In genomic region chr16:65472472-65473001, GRCm38 (mm10) we compare ENCODE assay signal across 9 mouse cellular contexts. TPM values are rescaled to one million over a fixed set of nuclear protein-coding genes. Genes with fewer than 3 reads are reported as not detected.
DNase-seq lines count a peak whose midpoint lies in the region; ATAC-seq and TF ChIP-seq lines count a peak whose summit lies in the region.
"Had no signal": no experiment of that assay in that cellular context is flagged by ENCODE, and none has a peak within 500 bp of the region (broad histone marks: within the 10 kb centered on the region; RNA-seq: fewer than 3 reads in every experiment).

No protein-coding gene starts in this region.

- H3K27ac ChIP-seq in limb, embryonic 14.5 days (replicated peaks; ENCODE audit: low read depth, low read length), result no peak overlapping the region
- no peak overlapping the region for H3K27ac ChIP-seq in limb, embryonic 10.5 days
- no peak overlapping the region for H3K27ac ChIP-seq in ES-E14 (ENCODE audit: insufficient read depth, low read depth, low read length, poor library complexity, severe bottlenecking)
- H3K27ac ChIP-seq: limb, embryonic 13.5 days; stomach, embryonic 15.5 days had no signal

- no peak for ATAC-seq in limb, embryonic 14.5 days (ENCODE audit: low FRiP score, low read depth)
- peak; percentile 66 for ATAC-seq in granulocyte monocyte progenitor cell, adult 5-6 weeks (replicated peaks; ENCODE audit: poor library complexity, severe bottlenecking)
- ATAC-seq in megakaryocyte, adult 5-6 weeks (ENCODE audit: poor library complexity, severe bottlenecking), result peak; percentile 71

- no peaks in the 10 kb centered on the region for H3K9me3 ChIP-seq in limb, embryonic 14.5 days (ENCODE audit: control insufficient read depth, low read length)
- 0 out of 2 replicates have a peak, but pooled peaks cover 2% of the 10 kb centered on the region for H3K9me3 ChIP-seq in limb, embryonic 10.5 days (replicated peaks)
- H3K9me3 ChIP-seq in ES-E14 (ENCODE audit: control insufficient read depth, insufficient read depth, low read depth, low read length), result no peaks in the 10 kb centered on the region
- H3K9me3 ChIP-seq: limb, embryonic 13.5 days; stomach, embryonic 15.5 days had no signal

- no peak overlapping the region for H3K4me3 ChIP-seq in limb, embryonic 14.5 days (replicated peaks; ENCODE audit: low read length)
- no peak overlapping the region for H3K4me3 ChIP-seq in limb, embryonic 10.5 days
- no peak overlapping the region for H3K4me3 ChIP-seq in ES-E14 (ENCODE audit: insufficient read depth in 1 of 2, low read depth in 1 of 2, low read length in 2 of 2, poor library complexity in 1 of 2, severe bottlenecking in 1 of 2)
- H3K4me3 ChIP-seq: limb, embryonic 13.5 days; stomach, embryonic 15.5 days had no signal

- no peak for TF ChIP-seq POLR2A in limb, embryonic 14.5 days (IDR thresholded peaks at IDR 0.05; ENCODE audit: borderline replicate concordance, extremely low read depth, insufficient read depth, insufficient read length)

- H3K27me3 ChIP-seq in limb, embryonic 14.5 days (ENCODE audit: control insufficient read depth, insufficient read depth, low read length), result no peaks in the 10 kb centered on the region
- H3K27me3 ChIP-seq in limb, embryonic 10.5 days (ENCODE audit: low read depth, poor library complexity, severe bottlenecking), result peaks cover 7% of the 10 kb centered on the region; the same call in 1 of the 2 replicates
- H3K27me3 ChIP-seq: stomach, embryonic 15.5 days had no signal

- H3K4me2 ChIP-seq in limb, embryonic 14.5 days (replicated peaks; ENCODE audit: low read depth, low read length, severe bottlenecking), result no peak overlapping the region
- H3K4me2 ChIP-seq: limb, embryonic 13.5 days; stomach, embryonic 15.5 days had no signal

- in situ Hi-C loops in ES-E14 (cut with MboI; ENCODE audit: low sequenced_read_pairs in 2 of 2, unreplicated experiment in 2 of 2), result no loop called here

- peaks cover 6% of the 10 kb centered on the region; the same call in 1 of the 2 replicates for H3K4me1 ChIP-seq in limb, embryonic 14.5 days (ENCODE audit: control insufficient read depth, insufficient read depth, low read length)
- peaks cover 22% of the 10 kb centered on the region for H3K4me1 ChIP-seq in limb, embryonic 10.5 days
- H3K4me1 ChIP-seq in ES-E14 (ENCODE audit: control insufficient read depth in 2 of 2, insufficient read depth in 2 of 2, low read length in 2 of 2, poor library complexity in 1 of 2), result no peaks in the 10 kb centered on the region
- H3K4me1 ChIP-seq: stomach, embryonic 15.5 days had no signal

- DNase-seq in limb, embryonic 14.5 days (ENCODE audit: low spot score), result peak; percentile 56
- no peak for DNase-seq in limb, embryonic 10.5 days (ENCODE audit: low spot score)
- peak; percentile 13 for DNase-seq in ES-E14 (ENCODE audit: low read depth, low spot score)
- peak; percentile 34 for DNase-seq in adrenal gland, postnatal 10 days
- DNase-seq in spleen, postnatal 4 days (ENCODE audit: low spot score in 2 of 2), result no peak

- no peak overlapping the region for H3K9ac ChIP-seq in limb, embryonic 14.5 days (ENCODE audit: low read depth, low read length, severe bottlenecking)
- no peak overlapping the region for H3K9ac ChIP-seq in ES-E14 (ENCODE audit: insufficient read depth, low read depth, low read length, poor library complexity, severe bottlenecking)
- H3K9ac ChIP-seq: limb, embryonic 13.5 days; stomach, embryonic 15.5 days had no signal

- no peaks in the 10 kb centered on the region for H3K36me3 ChIP-seq in limb, embryonic 14.5 days (ENCODE audit: control insufficient read depth, insufficient read depth, low read length)
- H3K36me3 ChIP-seq in limb, embryonic 10.5 days, result no peaks in the 10 kb centered on the region
- no peaks in the 10 kb centered on the region for H3K36me3 ChIP-seq in ES-E14 (ENCODE audit: control insufficient read depth, insufficient read depth, low read length, poor library complexity, severe bottlenecking)
- H3K36me3 ChIP-seq: limb, embryonic 13.5 days; stomach, embryonic 15.5 days had no signal

- 19% methylated on average over 5 of the region's 5 CpGs for WGBS in limb, embryonic 14.5 days
- 25% methylated on average over 5 of the region's 5 CpGs for WGBS in limb, embryonic 10.5 days

TF ChIP-seq in ES-E14, 5 proteins besides CTCF, POLR2A, EP300 and RAD21:
- TF ChIP-seq ZNF384 (IDR thresholded peaks at IDR 0.05; ENCODE audit: low read depth, low read length) (no peak), CHD2 (IDR thresholded peaks at IDR 0.05; ENCODE audit: low read depth, low read length) (no peak), ZC3H11A (IDR thresholded peaks at IDR 0.05; ENCODE audit: borderline replicate concordance, low read depth, low read length) (no peak), MAFK (IDR thresholded peaks at IDR 0.05; ENCODE audit: insufficient read depth, low read depth, low read length) (no peak)

RNA-seq across cellular contexts. Expression of gene Pou1f1, which starts 47.8 kb away (rescaled TPM):
- polyA plus RNA-seq in limb, embryonic 14.5 days (2012; rRNA removed), result 0.15 and 0.29 TPM in 2 replicates
- 0.25 and 0.30 TPM in 2 replicates for polyA plus RNA-seq in limb, embryonic 14.5 days (2014; fragmentation: Nextera tagmentation; extraction: Ambion mirVana)
- polyA plus RNA-seq in limb, embryonic 10.5 days (2016; fragmentation: Nextera tagmentation; extraction: Ambion mirVana), result not detected in 2 replicates
- total RNA-seq in ES-E14 (2012; rRNA removed), result not detected in 2 replicates
- not detected for total RNA-seq in adrenal gland, postnatal 10 days (2021)
- total RNA-seq in granulocyte monocyte progenitor cell, adult 5-6 weeks (2014; fragmentation: Nextera tagmentation), result not detected in 2 replicates
- not detected in 2 replicates for total RNA-seq in granulocyte monocyte progenitor cell, adult 5-6 weeks (2017)
- not detected in 2 replicates for total RNA-seq in megakaryocyte, adult 5-6 weeks (2015)
- not detected in 2 replicates for total RNA-seq in megakaryocyte, adult 5-6 weeks (2017)
- polyA plus RNA-seq: stomach, embryonic 15.5 days had no signal

Comparison
In these comparisons a context has a peak if more than half of its experiments do, and no peak if none do; other contexts are left out.
1. DNase-seq: peak in limb, embryonic 14.5 days (single experiment), ES-E14 (single experiment) and adrenal gland, postnatal 10 days (single experiment); none in limb, embryonic 10.5 days (single experiment) and spleen, postnatal 4 days (0 of 2).